Mouse (Mus musculus): ENCODE measurements around the gene Pcgf5. TPM values are rescaled to one million over a fixed set of nuclear protein-coding genes. Genes with fewer than 3 reads are reported as not detected.

The Pcgf5 gene
- 10 to 100 TPM; 16.8 to 17.2 TPM for total RNA-seq (2021)
- long read RNA-seq, experiment 1, full-length matches to known transcripts, result 21 of 34 reads
- long read RNA-seq, experiment 1, partial matches to known transcripts, result 2 of 34 reads
- long read RNA-seq, experiment 1, other reads (novel, unspliced or antisense), result 11 of 34 reads
- long read RNA-seq, experiment 2, full-length matches to known transcripts, result 25 of 28 reads
- long read RNA-seq, experiment 2, partial matches to known transcripts, result 0 of 28 reads
- long read RNA-seq, experiment 2, other reads (novel, unspliced or antisense), result 3 of 28 reads

- DNase-seq, result peak; percentile 79
Observed at GRCm38 (mm10) chr19:36348161-36348800, at the start of gene Pcgf5. Gene Pcgf5, plus strand, starts transcription at chr19:36348309.

DNA sequence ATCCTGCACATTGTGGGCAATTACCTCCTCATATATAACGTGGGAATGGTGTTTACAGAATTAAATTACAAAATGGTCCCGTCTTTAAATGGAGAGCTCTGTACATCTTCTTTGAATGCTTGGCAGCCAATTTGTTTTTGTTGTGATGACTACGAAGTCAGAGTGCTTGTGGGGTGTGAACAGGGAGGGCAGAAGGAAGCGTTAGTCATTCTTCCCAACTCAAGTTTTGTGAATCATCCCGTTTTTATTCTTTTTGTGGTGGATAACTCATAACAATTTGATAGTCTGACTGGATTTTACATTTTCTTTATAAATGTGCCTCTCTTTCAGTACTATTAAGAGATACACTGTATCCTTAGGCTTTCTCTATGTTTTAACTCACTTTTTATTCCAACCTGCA, 42.6 kb upstream of the Pcgf5 start:
- DNase-seq, result no peak

- no peak for DNase-seq
Observed at GRCm38 (mm10) chr19:36314010-36314409, 34.1 kb upstream of the Pcgf5 start.

GRCm38 (mm10) chr19:36319735-36320134, 28.4 kb upstream of the Pcgf5 start:
- no peak for DNase-seq

GRCm38 (mm10) chr19:36321066-36321465, 27.0 kb upstream of the Pcgf5 start:
- no peak for DNase-seq

DNA sequence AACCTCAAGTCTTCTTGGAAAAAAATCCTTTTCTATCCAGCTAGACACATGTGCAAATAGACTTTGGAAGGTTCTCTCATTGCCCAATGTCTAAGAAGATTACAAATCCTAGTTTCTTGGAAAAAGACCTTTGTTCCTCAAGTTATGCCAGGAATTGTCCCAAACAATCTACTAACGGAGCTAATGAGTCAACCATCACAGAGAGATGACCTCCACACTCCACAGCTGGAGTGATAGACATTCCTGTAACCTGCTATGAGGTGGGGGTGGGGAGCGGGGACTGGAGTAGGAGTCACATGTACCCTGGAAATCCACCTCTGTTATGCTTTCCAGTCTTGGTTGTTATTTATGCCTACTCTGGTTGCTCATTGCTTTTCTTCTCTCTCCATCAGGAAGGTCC, 24.8 kb upstream of the Pcgf5 start:
- DNase-seq, result no peak

GRCm38 (mm10) chr19:36328678-36329077, 19.4 kb upstream of the Pcgf5 start:
- DNase-seq, result no peak

DNA sequence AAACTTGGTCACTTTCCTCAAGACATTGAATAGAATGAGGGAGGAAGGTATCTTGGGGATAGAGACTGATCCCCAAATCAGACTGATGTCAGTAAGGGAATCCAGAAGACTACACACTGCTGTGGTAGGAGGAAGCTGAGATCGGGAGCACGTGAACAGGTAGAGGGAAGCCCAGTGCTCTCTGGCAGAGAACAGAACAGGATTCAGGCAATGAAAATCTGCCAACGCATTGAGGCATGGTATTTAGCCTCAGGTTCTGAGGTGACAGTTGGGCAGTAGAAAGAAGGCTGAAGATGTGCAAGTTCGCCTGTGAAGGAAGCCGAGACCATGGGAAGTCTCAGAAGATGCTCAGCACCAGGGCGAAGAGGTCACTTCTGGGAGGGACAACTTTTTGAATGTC, 733 bp upstream of the Pcgf5 start:
- no peak for DNase-seq

- no peak for DNase-seq
Observed at GRCm38 (mm10) chr19:36347831-36348160, 313 bp upstream of the Pcgf5 start.

GRCm38 (mm10) chr19:36348801-36349486, 835 bp downstream of the Pcgf5 start:
- DNase-seq, result peak; percentile 54

DNA sequence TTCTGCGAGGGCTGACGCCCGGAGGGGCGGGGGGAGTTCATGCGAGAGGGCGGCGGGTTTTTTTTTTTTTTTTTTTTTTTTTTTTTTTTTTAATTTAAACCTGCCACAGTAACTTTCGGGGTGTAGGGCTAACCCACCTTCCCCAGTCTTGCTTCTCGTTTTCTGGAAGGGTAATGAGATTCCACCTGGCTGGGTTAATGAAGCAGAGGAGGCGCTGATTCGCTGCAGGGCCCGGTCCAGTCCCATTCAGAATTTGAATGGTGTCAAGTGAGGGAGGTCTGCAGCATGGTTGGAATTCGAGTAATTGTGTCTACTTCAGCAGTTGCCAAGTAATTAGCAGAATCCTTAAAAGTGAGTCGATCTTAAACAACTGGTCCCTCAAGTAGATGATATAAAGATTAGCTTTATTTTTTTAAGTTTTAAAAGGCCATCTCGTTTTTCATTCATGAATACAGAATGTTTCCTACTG, 1.4 kb downstream of the Pcgf5 start:
- DNase-seq, result no peak

GRCm38 (mm10) chr19:36350181-36350580, 2.1 kb downstream of the Pcgf5 start:
- DNase-seq, result no peak

DNA sequence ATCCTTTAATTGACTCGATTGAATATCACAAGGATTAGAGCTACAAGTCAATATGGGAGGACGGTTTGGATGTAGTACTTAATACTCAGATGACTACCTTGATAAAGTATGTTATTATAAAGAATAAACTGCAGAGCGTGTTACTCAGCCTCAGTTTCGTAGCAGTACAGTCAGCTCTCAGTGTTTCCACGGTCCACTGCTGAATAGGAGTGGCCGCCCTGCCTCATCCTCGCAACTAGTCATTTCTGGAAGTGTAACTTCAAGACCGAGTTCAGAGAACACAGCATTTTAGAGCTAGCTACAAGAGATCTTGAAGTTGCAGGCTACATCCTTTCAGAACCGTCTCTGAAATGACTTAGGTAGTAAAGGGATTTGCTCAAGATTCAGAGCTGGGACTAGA, 2.8 kb downstream of the Pcgf5 start:
- DNase-seq, result no peak

DNA sequence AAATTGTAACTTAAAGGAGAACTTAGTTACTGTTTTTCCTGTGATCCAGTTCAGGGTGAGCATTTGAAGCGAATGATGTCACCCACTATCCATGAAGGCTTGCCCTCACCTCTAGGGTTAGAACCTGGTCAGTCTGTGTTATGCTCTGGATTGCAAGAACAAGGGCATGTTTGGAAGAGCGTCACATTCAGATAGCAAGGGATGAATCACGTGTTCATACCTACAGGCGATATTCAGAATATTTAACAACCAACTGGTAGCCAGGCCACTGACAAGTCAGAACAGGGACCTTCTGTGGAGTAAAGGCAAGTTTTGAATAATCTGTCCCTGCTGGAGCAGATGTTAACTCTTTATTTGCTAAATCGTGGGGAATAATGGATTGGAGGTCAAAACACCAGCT, 14.4 kb downstream of the Pcgf5 start:
- no peak for DNase-seq

- DNase-seq, result no peak
Observed at GRCm38 (mm10) chr19:36364757-36365156, 16.6 kb downstream of the Pcgf5 start.

DNA sequence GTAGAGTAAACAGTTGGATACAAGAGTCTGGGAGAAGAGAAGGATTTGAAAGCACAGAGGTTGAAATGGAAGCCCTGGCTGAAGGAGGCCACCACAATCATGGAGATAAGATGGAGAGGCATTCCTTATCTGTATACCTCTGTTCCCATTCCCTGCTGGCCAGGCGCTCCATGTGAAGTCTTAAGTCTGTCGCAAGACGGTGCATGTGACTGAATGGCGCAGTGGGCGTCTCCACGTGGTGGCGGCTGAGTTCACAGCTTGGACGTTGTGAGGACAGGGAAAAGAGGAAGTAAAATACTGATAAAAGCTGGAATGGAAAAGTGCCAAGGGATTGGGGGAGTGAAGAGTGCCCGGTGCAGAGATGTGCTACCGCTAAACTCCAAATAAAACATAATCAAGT, 23.4 kb downstream of the Pcgf5 start:
- no peak for DNase-seq

DNA sequence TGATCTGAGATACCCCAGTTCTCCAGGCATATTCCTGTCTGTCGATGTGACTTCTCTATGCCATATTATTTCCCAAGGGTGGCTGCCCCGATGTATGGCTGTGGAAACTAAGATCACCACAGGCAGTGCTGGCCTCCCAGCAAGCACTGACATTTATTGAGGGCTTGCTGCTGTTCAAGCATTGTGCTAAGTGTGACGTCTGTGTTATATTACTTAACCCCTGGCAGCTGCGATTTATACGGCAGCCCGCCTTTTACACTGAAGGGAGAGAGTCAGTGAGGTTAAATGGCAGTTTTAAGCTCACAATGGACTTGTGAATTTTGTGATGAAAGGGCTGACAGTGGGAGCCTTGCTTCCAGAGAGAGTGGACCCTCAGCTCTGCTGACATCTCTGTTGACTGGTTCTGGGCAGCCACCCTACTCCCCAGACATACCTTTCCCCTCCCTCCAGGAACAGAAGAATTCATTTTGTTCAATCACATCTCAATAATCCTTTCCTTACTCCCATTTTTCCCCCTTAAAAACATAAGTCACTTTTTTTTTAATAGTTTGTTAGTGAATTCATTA, 25.0 kb downstream of the Pcgf5 start:
- DNase-seq, result no peak

DNA sequence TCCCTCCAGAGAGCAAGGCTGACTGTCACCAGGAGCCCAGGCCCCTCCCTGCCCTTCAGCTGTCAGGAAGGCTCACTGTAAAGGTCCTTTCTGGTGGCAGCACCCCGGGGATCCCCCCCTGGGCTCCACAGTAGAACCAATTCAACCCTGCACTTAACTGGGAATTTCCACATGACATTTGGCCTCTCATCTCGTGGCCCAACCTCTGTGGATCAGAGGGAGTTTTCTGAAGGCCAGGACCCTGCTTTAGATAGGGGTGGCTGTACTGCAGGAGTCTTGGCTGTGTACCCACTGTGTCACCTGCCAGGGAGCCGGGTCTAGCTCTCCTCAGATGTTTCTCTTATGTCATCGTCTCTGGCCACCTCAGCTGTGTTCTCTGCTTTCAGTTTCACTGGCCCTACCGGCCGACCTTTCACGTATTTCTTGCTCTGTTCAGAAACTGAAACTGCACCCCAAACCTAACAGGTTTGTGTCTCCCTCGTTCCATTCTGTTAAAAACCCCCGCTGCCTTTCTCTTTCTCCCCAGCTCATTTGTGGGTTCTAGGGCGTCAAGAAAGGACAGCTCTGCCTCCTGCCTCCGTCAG, 27.2 kb downstream of the Pcgf5 start:
- peak; percentile 19 for DNase-seq

DNA sequence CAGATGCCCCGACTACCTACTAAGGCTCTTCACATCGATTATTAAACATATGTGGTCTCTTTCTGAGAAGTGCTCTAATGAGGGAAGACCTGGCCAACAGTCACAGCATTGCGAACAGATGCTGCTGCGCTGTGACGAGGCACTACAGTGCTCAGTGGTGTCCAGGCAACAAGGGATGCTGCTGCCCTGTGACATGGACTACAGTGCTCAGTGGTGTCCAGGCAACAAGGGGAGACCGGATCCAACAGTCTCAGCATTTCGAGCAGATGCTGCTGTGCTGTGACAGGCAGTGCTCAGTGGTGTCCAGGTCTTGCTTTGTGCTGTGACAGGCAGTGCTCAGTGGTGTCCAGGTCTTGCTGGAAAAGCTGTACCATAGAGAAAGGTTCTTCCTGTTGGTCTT, 29.6 kb downstream of the Pcgf5 start:
- no peak for DNase-seq

- DNase-seq, result no peak
Observed at GRCm38 (mm10) chr19:36378511-36379232, 30.6 kb downstream of the Pcgf5 start.

DNA sequence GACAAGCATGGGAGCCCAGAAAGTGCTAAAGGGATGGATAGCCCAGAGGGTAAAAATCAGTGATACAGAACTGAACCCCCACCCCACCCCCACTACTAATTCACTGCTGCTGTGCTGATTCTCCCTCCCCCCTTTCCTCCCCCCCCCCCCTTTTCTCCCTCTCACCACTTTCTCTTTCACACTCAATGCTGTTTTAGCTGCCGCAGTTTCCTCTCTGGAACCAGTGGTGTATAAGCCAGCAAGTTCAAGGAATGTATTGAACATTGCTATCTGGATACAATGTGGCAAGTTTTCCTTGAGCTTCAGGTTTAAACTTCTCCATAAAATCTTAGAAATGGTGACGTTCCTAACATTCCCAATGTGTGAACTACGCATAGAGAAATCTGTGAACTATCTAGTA, 34.8 kb downstream of the Pcgf5 start:
- no peak for DNase-seq

DNA sequence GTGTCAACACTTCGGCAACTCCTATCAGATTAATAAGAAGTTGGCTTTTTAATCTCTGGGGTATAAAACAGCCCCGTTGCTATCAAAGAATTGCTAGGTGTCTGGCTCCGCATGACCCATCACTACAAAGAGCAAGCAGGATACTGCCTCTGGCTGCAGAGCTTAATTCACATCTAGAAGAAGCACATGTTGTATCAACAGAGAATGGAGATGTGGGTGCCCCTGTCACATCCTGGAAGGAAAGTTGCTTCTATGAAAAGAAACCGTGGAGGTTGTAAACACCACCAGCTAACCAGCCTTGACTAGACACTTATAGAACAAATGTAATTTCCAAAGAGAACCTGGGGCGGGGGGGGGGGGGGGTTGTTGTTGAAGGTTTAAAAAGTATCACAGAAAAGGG, 35.9 kb downstream of the Pcgf5 start:
- no peak for DNase-seq

Measured in gastrocnemius, postnatal 10 days (tissue).